Mouse (Mus musculus): ENCODE data around the gene Grm8. TPM values are rescaled to one million over a fixed set of nuclear protein-coding genes. Genes with fewer than 3 reads are reported as not detected.

Gene Grm8
- polyA plus RNA-seq, 1 experiment = 0.04 TPM

DNA sequence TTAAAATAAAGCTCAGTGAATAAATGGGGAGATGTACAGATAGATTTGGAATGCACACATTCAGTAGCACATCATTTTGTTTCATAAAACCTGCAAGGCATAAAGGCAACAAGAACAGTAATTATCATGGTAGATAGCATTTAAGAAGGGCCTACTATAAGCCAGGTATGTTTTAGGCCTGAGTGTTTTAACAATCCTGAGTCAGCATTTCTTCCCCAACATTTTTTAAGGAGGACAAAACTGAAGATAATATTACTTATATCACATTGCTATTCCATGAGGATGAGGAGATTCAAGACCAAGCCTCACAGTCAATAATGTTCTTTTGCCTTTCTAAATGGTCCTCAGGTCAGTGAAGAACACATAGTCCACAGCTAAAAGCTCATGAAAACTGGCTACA, 762.6 kb downstream of the Grm8 start:
- Histone ChIP-seq H3K36me3 (ENCODE audit: control insufficient read depth, insufficient read depth, low read length) (no peaks in the 10 kb centered on the region), H3K27me3 (ENCODE audit: control insufficient read depth, insufficient read depth, low read length) (no peaks in the 10 kb centered on the region), H3K4me3 (ENCODE audit: extremely low read depth, insufficient read depth, insufficient read length) (no peak overlapping the region), H3K4me1 (ENCODE audit: control insufficient read depth, insufficient read depth, insufficient read length) (no peaks in the 10 kb centered on the region), H3K27ac (ENCODE audit: insufficient read depth, low read length) (no peak overlapping the region)
- no peak for DNase-seq (ENCODE audit: low read depth in 1 of 2, low spot score in 2 of 2)
- no peak for TF ChIP-seq POLR2A (IDR thresholded peaks at IDR 0.05; ENCODE audit: low read depth, low read length)
- no peak for TF ChIP-seq CTCF (IDR thresholded peaks at IDR 0.05; ENCODE audit: extremely low read depth, insufficient read depth, insufficient read length, insufficient replicate concordance)

DNA sequence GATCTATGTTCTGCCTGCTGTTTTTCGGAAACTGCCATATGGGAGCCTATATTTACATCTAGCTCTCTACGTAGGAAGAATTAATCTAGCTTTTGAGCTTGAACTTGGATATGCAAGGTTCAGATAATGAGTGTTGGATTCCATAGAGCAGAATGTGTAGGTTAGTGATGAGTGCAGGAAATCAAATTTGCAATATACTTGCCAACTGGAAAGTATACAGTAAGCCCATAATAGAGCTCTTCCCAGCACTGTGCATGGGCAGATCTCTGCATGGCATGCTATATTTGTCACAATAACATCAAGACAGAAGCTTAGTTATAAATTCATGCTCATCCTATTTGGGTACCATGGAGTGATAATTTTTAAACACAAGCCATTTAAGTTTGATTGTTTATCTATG, 763.9 kb downstream of the Grm8 start:
- no peaks in the 10 kb centered on the region for H3K36me3 ChIP-seq (ENCODE audit: control insufficient read depth, insufficient read depth, low read length)
- no peak overlapping the region for H3K4me3 ChIP-seq (ENCODE audit: extremely low read depth, insufficient read depth, insufficient read length)
- H3K27me3 ChIP-seq (ENCODE audit: control insufficient read depth, insufficient read depth, low read length) = no peaks in the 10 kb centered on the region
- DNase-seq (ENCODE audit: low read depth in 1 of 2, low spot score in 2 of 2) = no peak
- TF ChIP-seq CTCF (IDR thresholded peaks at IDR 0.05; ENCODE audit: extremely low read depth, insufficient read depth, insufficient read length, insufficient replicate concordance) (no peak), POLR2A (IDR thresholded peaks at IDR 0.05; ENCODE audit: low read depth, low read length) (no peak)
- WGBS = 91% methylated on average over 2 of the region's 2 CpGs
- H3K27ac ChIP-seq (ENCODE audit: insufficient read depth, low read length) = no peak overlapping the region
- no peaks in the 10 kb centered on the region for H3K4me1 ChIP-seq (ENCODE audit: control insufficient read depth, insufficient read depth, insufficient read length)

DNA sequence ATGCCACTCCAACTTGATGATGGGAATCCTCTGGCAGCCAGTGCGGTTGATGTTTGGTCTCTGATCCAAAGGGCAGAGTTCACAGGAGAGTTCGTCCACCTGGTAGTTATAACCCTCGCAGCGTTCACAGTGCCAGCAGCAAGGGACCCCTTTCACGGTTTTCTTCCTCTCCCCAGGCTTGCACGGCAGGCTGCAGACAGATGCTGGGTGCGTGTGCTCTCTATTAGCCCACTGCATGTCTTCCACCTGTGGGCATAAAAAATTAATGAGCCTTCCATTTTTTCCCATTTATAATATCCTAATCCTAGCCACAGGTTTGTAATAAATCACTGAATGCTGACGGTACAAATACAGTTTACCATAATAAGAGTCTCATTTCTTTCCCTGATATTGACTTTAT, 771.2 kb downstream of the Grm8 start:
- H3K27ac ChIP-seq (ENCODE audit: insufficient read depth, low read length) = no peak overlapping the region
- DNase-seq (ENCODE audit: low read depth in 1 of 2, low spot score in 2 of 2) = no peak
- TF ChIP-seq POLR2A (IDR thresholded peaks at IDR 0.05; ENCODE audit: low read depth, low read length) = no peak
- no peak for TF ChIP-seq CTCF (IDR thresholded peaks at IDR 0.05; ENCODE audit: extremely low read depth, insufficient read depth, insufficient read length, insufficient replicate concordance)
- H3K36me3 ChIP-seq (ENCODE audit: control insufficient read depth, insufficient read depth, low read length) = no peaks in the 10 kb centered on the region
- no peaks in the 10 kb centered on the region for H3K27me3 ChIP-seq (ENCODE audit: control insufficient read depth, insufficient read depth, low read length)
- H3K4me3 ChIP-seq (ENCODE audit: extremely low read depth, insufficient read depth, insufficient read length) = no peak overlapping the region
- WGBS = 93% methylated on average over 8 of the region's 8 CpGs
- no peaks in the 10 kb centered on the region for H3K4me1 ChIP-seq (ENCODE audit: control insufficient read depth, insufficient read depth, insufficient read length)

DNA sequence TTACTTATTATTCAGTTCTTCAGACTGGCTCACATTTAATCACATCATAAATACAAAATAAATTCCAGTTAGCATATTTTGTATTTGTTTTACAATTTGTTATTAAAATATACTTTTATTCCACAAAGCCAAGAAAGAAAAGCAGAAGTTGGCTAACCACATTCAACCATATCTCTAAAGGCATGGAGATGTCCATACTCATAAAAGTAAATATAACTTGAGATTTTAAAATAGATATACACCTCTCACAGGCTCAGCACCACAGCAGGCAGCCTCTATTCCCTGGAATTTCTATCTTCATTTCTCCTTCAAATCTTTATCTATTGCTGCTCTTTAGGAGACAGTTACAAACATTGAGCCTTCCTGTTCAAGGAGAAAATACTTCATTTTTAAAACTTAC, 774.5 kb downstream of the Grm8 start:
- Histone ChIP-seq H3K4me3 (ENCODE audit: extremely low read depth, insufficient read depth, insufficient read length) (no peak overlapping the region), H3K36me3 (ENCODE audit: control insufficient read depth, insufficient read depth, low read length) (no peaks in the 10 kb centered on the region), H3K4me1 (ENCODE audit: control insufficient read depth, insufficient read depth, insufficient read length) (no peaks in the 10 kb centered on the region), H3K27me3 (ENCODE audit: control insufficient read depth, insufficient read depth, low read length) (no peaks in the 10 kb centered on the region), H3K27ac (ENCODE audit: insufficient read depth, low read length) (no peak overlapping the region)
- TF ChIP-seq POLR2A (IDR thresholded peaks at IDR 0.05; ENCODE audit: low read depth, low read length) (no peak), CTCF (IDR thresholded peaks at IDR 0.05; ENCODE audit: extremely low read depth, insufficient read depth, insufficient read length, insufficient replicate concordance) (no peak)
- no peak for DNase-seq (ENCODE audit: low read depth in 1 of 2, low spot score in 2 of 2)

DNA sequence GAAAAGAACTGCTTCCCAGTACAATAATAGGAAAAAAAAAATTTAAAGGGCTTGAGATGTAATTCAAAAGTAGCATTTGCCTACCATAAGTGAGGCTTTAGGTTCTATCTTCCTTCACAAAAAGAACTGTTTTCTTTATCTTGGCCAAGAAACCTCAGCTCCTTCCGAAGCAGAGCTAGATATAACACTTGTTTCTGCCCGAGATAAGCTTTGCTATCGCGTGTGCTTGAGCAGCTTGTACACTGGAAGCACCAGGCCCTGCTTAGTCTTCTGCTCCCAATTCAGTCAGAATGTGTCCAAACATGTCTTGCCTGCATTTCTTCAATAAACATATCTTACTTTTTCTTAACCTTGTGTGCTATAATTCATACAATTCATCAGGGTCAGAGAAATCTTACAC, 783.8 kb downstream of the Grm8 start:
- Histone ChIP-seq H3K4me1 (ENCODE audit: control insufficient read depth, insufficient read depth, insufficient read length) (no peaks in the 10 kb centered on the region), H3K36me3 (ENCODE audit: control insufficient read depth, insufficient read depth, low read length) (no peaks in the 10 kb centered on the region), H3K27me3 (ENCODE audit: control insufficient read depth, insufficient read depth, low read length) (no peaks in the 10 kb centered on the region), H3K4me3 (ENCODE audit: extremely low read depth, insufficient read depth, insufficient read length) (no peak overlapping the region), H3K27ac (ENCODE audit: insufficient read depth, low read length) (no peak overlapping the region)
- DNase-seq (ENCODE audit: low read depth in 1 of 2, low spot score in 2 of 2) = no peak
- WGBS = 75% methylated on average over 4 of the region's 4 CpGs
- TF ChIP-seq CTCF (IDR thresholded peaks at IDR 0.05; ENCODE audit: extremely low read depth, insufficient read depth, insufficient read length, insufficient replicate concordance) = no peak
- no peak for TF ChIP-seq POLR2A (IDR thresholded peaks at IDR 0.05; ENCODE audit: low read depth, low read length)

DNA sequence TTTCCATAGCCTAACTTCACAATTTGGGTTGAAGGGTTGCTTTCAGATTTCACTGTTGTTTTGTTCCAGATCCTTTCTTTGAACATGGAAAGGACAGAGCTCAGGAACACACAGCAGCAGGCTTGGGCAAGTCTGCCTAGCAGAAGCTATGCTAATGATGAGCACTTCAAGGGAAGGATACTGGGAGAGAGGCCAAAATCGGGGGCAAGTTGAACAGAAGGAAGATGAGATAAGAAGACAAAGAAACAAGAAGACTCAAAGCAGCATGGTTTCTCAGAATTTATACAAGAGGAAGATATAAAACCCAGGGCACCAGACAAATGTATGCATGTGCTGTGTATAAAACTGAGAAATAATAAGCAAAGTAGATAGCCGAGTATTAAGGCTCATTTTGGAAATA, 786.7 kb downstream of the Grm8 start:
- Histone ChIP-seq H3K4me1 (ENCODE audit: control insufficient read depth, insufficient read depth, insufficient read length) (no peaks in the 10 kb centered on the region), H3K36me3 (ENCODE audit: control insufficient read depth, insufficient read depth, low read length) (no peaks in the 10 kb centered on the region), H3K4me3 (ENCODE audit: extremely low read depth, insufficient read depth, insufficient read length) (no peak overlapping the region), H3K27ac (ENCODE audit: insufficient read depth, low read length) (no peak overlapping the region), H3K27me3 (ENCODE audit: control insufficient read depth, insufficient read depth, low read length) (no peaks in the 10 kb centered on the region)
- WGBS = 53% methylated on average over 2 of the region's 2 CpGs
- no peak for DNase-seq (ENCODE audit: low read depth in 1 of 2, low spot score in 2 of 2)
- no peak for TF ChIP-seq POLR2A (IDR thresholded peaks at IDR 0.05; ENCODE audit: low read depth, low read length)
- TF ChIP-seq CTCF (IDR thresholded peaks at IDR 0.05; ENCODE audit: extremely low read depth, insufficient read depth, insufficient read length, insufficient replicate concordance) = no peak

DNA sequence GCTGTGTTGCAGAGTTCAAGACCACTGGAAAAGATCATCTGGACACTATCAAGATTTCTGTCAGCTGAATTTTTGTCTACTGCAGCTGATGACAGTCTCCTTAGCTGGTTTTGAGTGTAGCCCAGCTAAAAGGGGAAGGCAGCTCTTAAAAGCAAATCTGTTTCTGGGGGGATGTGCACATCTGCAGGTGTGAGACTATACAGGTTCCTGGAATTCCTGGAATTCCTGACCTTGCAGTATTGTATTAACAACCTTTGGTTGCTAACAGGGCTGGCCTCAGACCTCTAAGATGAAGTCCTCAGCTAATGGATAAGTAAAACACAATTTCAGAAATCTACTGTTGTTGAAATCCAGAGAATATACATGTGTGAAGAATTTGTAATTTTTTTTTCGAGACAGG, 788.7 kb downstream of the Grm8 start:
- no peak overlapping the region for H3K4me3 ChIP-seq (ENCODE audit: extremely low read depth, insufficient read depth, insufficient read length)
- TF ChIP-seq CTCF (IDR thresholded peaks at IDR 0.05; ENCODE audit: extremely low read depth, insufficient read depth, insufficient read length, insufficient replicate concordance) (no peak), POLR2A (IDR thresholded peaks at IDR 0.05; ENCODE audit: low read depth, low read length) (no peak)
- H3K27me3 ChIP-seq (ENCODE audit: control insufficient read depth, insufficient read depth, low read length) = no peaks in the 10 kb centered on the region
- H3K27ac ChIP-seq (ENCODE audit: insufficient read depth, low read length) = no peak overlapping the region
- H3K4me1 ChIP-seq (ENCODE audit: control insufficient read depth, insufficient read depth, insufficient read length) = no peaks in the 10 kb centered on the region
- no peak for DNase-seq (ENCODE audit: low read depth in 1 of 2, low spot score in 2 of 2)
- 71% methylated on average over 1 of the region's 1 CpGs for WGBS
- H3K36me3 ChIP-seq (ENCODE audit: control insufficient read depth, insufficient read depth, low read length) = no peaks in the 10 kb centered on the region

All from spleen, adult 2 months (tissue).